Mouse (Mus musculus) E14TG2a.4 (cell line): ENCODE data around the gene Mrgprh.

Experiments
- H3K27me3 ChIP-seq: 2 replicates; pipeline ENCODE4 v1.6.1; 2014; ENCODE audit warnings: low read length, control low read depth; ENCODE audit not compliant: insufficient read depth
- H3K36me3 ChIP-seq: 2 replicates; pipeline ENCODE4 v1.6.1; 2014; ENCODE audit warnings: low read length, control low read depth; ENCODE audit not compliant: insufficient read depth
- H3K4me1 ChIP-seq: replicated peaks from 2 replicates; pipeline ENCODE4 v1.6.1; 2014; ENCODE audit warnings: low read depth, low read length, control low read depth
- H3K4me3 ChIP-seq: replicated peaks from 2 replicates; pipeline ENCODE4 v1.5.1; 2014; ENCODE audit warnings: mild to moderate bottlenecking, low read length
- H3K9me3 ChIP-seq: 2 replicates; pipeline ENCODE4 v1.6.1; 2014; ENCODE audit warnings: low read length, control low read depth
- CTCF ChIP-seq: conservative IDR thresholded peaks from 2 replicates; pipeline ENCODE4 v1.5.1; 2014; ENCODE audit warnings: low read length
- NANOG ChIP-seq: IDR thresholded peaks from 2 replicates; pipeline ENCODE4 v1.6.1; 2014; ENCODE audit warnings: borderline replicate concordance, low read length, mixed read lengths
- POU5F1 ChIP-seq: IDR thresholded peaks from 2 replicates; pipeline ENCODE4 v1.6.1; 2014; ENCODE audit warnings: low read length, borderline replicate concordance

Mrgprh gene

GRCm38 (mm10) chr17:12875734-12876133 is at the start of gene Mrgprh:
TSS of gene Mrgprh (plus strand) at chr17:12876034.
- Histone ChIP-seq H3K4me3 (no peak within 1 kb of the TSS), H3K27me3 (peaks cover 52% of the 10 kb centered on the region), H3K36me3 (no peaks in the 10 kb centered on the region), H3K4me1 (peaks cover 27% of the 10 kb centered on the region), H3K9me3 (no peaks in the 10 kb centered on the region)
- TF ChIP-seq NANOG (no peak), CTCF (no peak), POU5F1 (no peak)

GRCm38 (mm10) chr17:12830351-12830750 is 45.5 kb upstream of the Mrgprh start:
- Histone ChIP-seq H3K4me3 (no peak overlapping the region), H3K4me1 (no peaks in the 10 kb centered on the region)
- no peak for TF ChIP-seq CTCF
- TF ChIP-seq POU5F1, result no peak
- TF ChIP-seq NANOG, result no peak

GRCm38 (mm10) chr17:12832231-12832630 is 43.6 kb upstream of the Mrgprh start:
- H3K9me3 ChIP-seq, result no peaks in the 10 kb centered on the region
- H3K4me3 ChIP-seq, result no peak overlapping the region
- H3K4me1 ChIP-seq, result no peaks in the 10 kb centered on the region
- TF ChIP-seq POU5F1 (no peak), CTCF (no peak), NANOG (no peak)
- no peaks in the 10 kb centered on the region for H3K36me3 ChIP-seq
- no peaks in the 10 kb centered on the region for H3K27me3 ChIP-seq

More at GRCm38 (mm10) chr17:12830351-12830750, 45.5 kb upstream of the Mrgprh start:
- Histone ChIP-seq H3K9me3 (no peaks in the 10 kb centered on the region), H3K27me3 (no peaks in the 10 kb centered on the region), H3K36me3 (no peaks in the 10 kb centered on the region)

GRCm38 (mm10) chr17:12832657-12833056 is 43.2 kb upstream of the Mrgprh start:
- TF ChIP-seq POU5F1 (no peak), NANOG (no peak), CTCF (no peak)
- Histone ChIP-seq H3K9me3 (no peaks in the 10 kb centered on the region), H3K4me3 (no peak overlapping the region), H3K27me3 (no peaks in the 10 kb centered on the region), H3K36me3 (no peaks in the 10 kb centered on the region), H3K4me1 (no peaks in the 10 kb centered on the region)

- TF ChIP-seq NANOG, result no peak
- no peak for TF ChIP-seq CTCF
- TF ChIP-seq POU5F1, result no peak
- H3K9me3 ChIP-seq, result no peaks in the 10 kb centered on the region
- H3K4me3 ChIP-seq, result no peak overlapping the region
- H3K27me3 ChIP-seq, result no peaks in the 10 kb centered on the region
- no peaks in the 10 kb centered on the region for H3K4me1 ChIP-seq
- H3K36me3 ChIP-seq, result no peaks in the 10 kb centered on the region
These were observed 41.5 kb upstream of the Mrgprh start for GRCm38 (mm10) chr17:12834317-12834716.

GRCm38 (mm10) chr17:12834826-12835225 is 41.0 kb upstream of the Mrgprh start:
- no peaks in the 10 kb centered on the region for H3K4me1 ChIP-seq
- H3K4me3 ChIP-seq, result no peak overlapping the region
- H3K27me3 ChIP-seq, result no peaks in the 10 kb centered on the region
- no peaks in the 10 kb centered on the region for H3K36me3 ChIP-seq
- TF ChIP-seq NANOG (no peak), POU5F1 (no peak), CTCF (no peak)
- H3K9me3 ChIP-seq, result no peaks in the 10 kb centered on the region

- Histone ChIP-seq H3K36me3 (no peaks in the 10 kb centered on the region), H3K4me1 (no peaks in the 10 kb centered on the region), H3K9me3 (no peaks in the 10 kb centered on the region), H3K4me3 (no peak overlapping the region), H3K27me3 (no peaks in the 10 kb centered on the region)
- TF ChIP-seq POU5F1, result no peak
These were observed 40.1 kb upstream of the Mrgprh start for GRCm38 (mm10) chr17:12835738-12836137.

- Histone ChIP-seq H3K4me3 (no peak overlapping the region), H3K4me1 (no peaks in the 10 kb centered on the region), H3K36me3 (no peaks in the 10 kb centered on the region), H3K27me3 (no peaks in the 10 kb centered on the region), H3K9me3 (no peaks in the 10 kb centered on the region)
- TF ChIP-seq CTCF (no peak), POU5F1 (no peak), NANOG (no peak)
These were observed 36.2 kb upstream of the Mrgprh start for GRCm38 (mm10) chr17:12839475-12840267.

GRCm38 (mm10) chr17:12843826-12844225 is 32.0 kb upstream of the Mrgprh start:
- H3K27me3 ChIP-seq, result peaks cover 7% of the 10 kb centered on the region; the same call in 1 of the 2 replicates
- TF ChIP-seq POU5F1, result no peak
- no peak for TF ChIP-seq CTCF
- no peak for TF ChIP-seq NANOG
- H3K4me1 ChIP-seq, result peaks cover 16% of the 10 kb centered on the region
- H3K36me3 ChIP-seq, result no peaks in the 10 kb centered on the region
- no peaks in the 10 kb centered on the region for H3K9me3 ChIP-seq
- no peak overlapping the region for H3K4me3 ChIP-seq
